Mouse (Mus musculus): ENCODE measurements around the gene Prickle3. TPM values are rescaled to one million over a fixed set of nuclear protein-coding genes. Genes with fewer than 3 reads are reported as not detected.

Prickle3 gene
- polyA plus RNA-seq, 1 experiment = not detected

GRCm38 (mm10) chrX:7662936-7663335 lies 5.9 kb downstream of the Prickle3 start:
- no peak for TF ChIP-seq GATA1 (IDR thresholded peaks at IDR 0.05; ENCODE audit: low read length)

- TF ChIP-seq GATA1 (IDR thresholded peaks at IDR 0.05; ENCODE audit: low read length) = no peak
These were observed 7.7 kb downstream of the Prickle3 start for GRCm38 (mm10) chrX:7664791-7665190.

- TF ChIP-seq GATA1 (IDR thresholded peaks at IDR 0.05; ENCODE audit: low read length) = no peak
These were observed 8.9 kb downstream of the Prickle3 start for GRCm38 (mm10) chrX:7665739-7666502.

- no peak for TF ChIP-seq GATA1 (IDR thresholded peaks at IDR 0.05; ENCODE audit: low read length)
These were observed 13.4 kb downstream of the Prickle3 start for GRCm38 (mm10) chrX:7670390-7670881.

GRCm38 (mm10) chrX:7670921-7671623 lies 14.0 kb downstream of the Prickle3 start, which contains the start of gene Plp2:
Plp2 (minus strand) TSS chrX:7671390.
- no peak for TF ChIP-seq GATA1 (IDR thresholded peaks at IDR 0.05; ENCODE audit: low read length)

GRCm38 (mm10) chrX:7672739-7673138 lies 15.7 kb downstream of the Prickle3 start:
- TF ChIP-seq GATA1 (IDR thresholded peaks at IDR 0.05; ENCODE audit: low read length) = no peak

- no peak for TF ChIP-seq GATA1 (IDR thresholded peaks at IDR 0.05; ENCODE audit: low read length)
These were observed 16.7 kb downstream of the Prickle3 start for GRCm38 (mm10) chrX:7673578-7674281.

- TF ChIP-seq GATA1 (IDR thresholded peaks at IDR 0.05; ENCODE audit: low read length) = no peak
These were observed 17.4 kb downstream of the Prickle3 start for GRCm38 (mm10) chrX:7674284-7675000.

GRCm38 (mm10) chrX:7675001-7675380 lies 17.9 kb downstream of the Prickle3 start:
- TF ChIP-seq GATA1 (IDR thresholded peaks at IDR 0.05; ENCODE audit: low read length) = no peak

- no peak for TF ChIP-seq GATA1 (IDR thresholded peaks at IDR 0.05; ENCODE audit: low read length)
These were observed 21.9 kb downstream of the Prickle3 start for GRCm38 (mm10) chrX:7678986-7679385.

- no peak for TF ChIP-seq GATA1 (IDR thresholded peaks at IDR 0.05; ENCODE audit: low read length)
These were observed 22.5 kb downstream of the Prickle3 start for GRCm38 (mm10) chrX:7679405-7680056.

- TF ChIP-seq GATA1 (IDR thresholded peaks at IDR 0.05; ENCODE audit: low read length) = no peak
These were observed 23.0 kb downstream of the Prickle3 start for GRCm38 (mm10) chrX:7680057-7680412.

- no peak for TF ChIP-seq GATA1 (IDR thresholded peaks at IDR 0.05; ENCODE audit: low read length)
These were observed 23.8 kb downstream of the Prickle3 start, which contains the start of gene Magix for GRCm38 (mm10) chrX:7680864-7681263. Magix (minus strand) TSS chrX:7681251.

- no peak for TF ChIP-seq GATA1 (IDR thresholded peaks at IDR 0.05; ENCODE audit: low read length)
These were observed 31.3 kb downstream of the Prickle3 start for GRCm38 (mm10) chrX:7688321-7688720.

- no peak for TF ChIP-seq GATA1 (IDR thresholded peaks at IDR 0.05; ENCODE audit: low read length)
These were observed 33.4 kb downstream of the Prickle3 start for GRCm38 (mm10) chrX:7690486-7690885.
